Mouse (Mus musculus) urinary bladder, postnatal 4 days (tissue): ENCODE measurements around the gene Rnasel.

Experiments used
- DNase-seq, 2 experiments: peaks; one replicate each; pipeline ENCODE4 v3.0.0; 2021 to 2022; ENCODE audit warnings: low spot score in 2 of 2

Gene Rnasel

GRCm38 (mm10) chr1:153749211-153749801 lies at the start of gene Rnasel:
TSS of gene Rnasel (plus strand) at chr1:153749426.
- peak in 1 of 2 experiments; percentile 65 for DNase-seq

- no peak for DNase-seq
Measured at GRCm38 (mm10) chr1:153700448-153701063, 48.7 kb upstream of the Rnasel start.

DNA sequence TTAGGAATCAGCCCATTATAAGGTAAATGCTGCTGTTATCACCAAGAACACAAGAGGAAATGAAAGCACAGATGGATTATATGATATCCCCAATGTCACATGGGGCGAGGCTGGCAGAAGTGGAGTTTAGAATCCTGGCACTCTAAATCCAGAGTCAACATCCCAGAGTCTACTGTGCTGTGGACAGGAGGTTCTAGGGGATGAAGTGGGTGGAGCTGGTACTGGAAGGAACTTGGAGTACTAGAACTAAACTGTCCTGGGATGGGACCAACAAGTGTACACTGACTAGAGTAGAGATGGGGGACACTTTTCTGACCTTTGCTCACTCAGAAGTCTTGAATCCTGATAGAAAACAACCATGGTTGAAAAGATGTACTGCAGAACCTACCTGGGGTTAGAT lies 47.8 kb upstream of the Rnasel start:
- DNase-seq = no peak

- DNase-seq = no peak
Measured at GRCm38 (mm10) chr1:153702166-153702852, 46.9 kb upstream of the Rnasel start.

- DNase-seq = no peak
Measured at GRCm38 (mm10) chr1:153702853-153703410, 46.3 kb upstream of the Rnasel start.

DNA sequence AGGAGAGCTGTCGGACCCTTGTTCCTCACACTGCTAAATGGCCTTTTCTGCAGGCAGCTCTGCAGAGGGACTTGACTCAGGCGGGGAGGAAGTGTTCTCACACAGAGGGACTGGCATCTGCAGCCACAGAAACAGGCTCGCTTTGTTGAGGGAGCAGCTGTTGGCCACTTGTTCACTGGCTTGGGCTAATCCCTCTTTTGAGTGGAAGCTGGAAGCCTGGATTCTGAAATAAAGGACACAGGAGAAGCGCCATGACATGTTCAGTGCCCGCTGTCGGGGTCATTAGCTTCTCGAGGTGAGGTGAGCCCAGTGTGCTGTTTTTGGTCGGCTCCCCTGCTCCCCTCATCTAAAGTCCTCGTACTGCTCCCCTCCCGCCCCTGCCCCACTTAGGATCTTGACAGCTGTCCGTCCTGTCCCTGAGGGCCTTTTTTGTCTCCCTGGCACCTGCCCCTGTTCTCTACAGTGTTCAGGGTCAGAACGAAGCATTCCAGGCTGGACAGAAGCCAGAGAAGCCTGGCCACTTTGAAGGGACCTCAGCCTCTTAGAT lies 45.7 kb upstream of the Rnasel start:
- DNase-seq = no peak

GRCm38 (mm10) chr1:153704174-153704573 lies 45.1 kb upstream of the Rnasel start:
- no peak for DNase-seq

DNA sequence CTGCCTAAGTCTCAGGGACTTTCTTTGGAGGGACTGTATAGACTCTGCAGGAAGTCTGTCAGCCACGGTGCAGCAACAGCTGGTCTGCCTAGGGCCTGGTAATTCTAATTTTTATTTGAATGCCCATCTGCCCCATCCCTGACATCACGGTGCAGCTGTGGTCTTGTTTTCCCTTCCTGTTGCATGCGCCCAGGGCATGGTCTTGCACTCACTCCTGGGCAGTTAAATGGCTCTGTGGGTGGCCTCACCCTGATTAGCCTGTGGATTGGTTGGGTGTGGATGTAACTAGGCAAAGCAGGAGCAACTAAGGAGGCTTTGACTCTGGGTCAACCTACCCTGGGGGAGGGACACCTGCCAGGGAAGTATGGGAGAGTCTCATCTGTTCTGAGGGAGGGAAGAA lies 44.2 kb upstream of the Rnasel start:
- no peak for DNase-seq

DNA sequence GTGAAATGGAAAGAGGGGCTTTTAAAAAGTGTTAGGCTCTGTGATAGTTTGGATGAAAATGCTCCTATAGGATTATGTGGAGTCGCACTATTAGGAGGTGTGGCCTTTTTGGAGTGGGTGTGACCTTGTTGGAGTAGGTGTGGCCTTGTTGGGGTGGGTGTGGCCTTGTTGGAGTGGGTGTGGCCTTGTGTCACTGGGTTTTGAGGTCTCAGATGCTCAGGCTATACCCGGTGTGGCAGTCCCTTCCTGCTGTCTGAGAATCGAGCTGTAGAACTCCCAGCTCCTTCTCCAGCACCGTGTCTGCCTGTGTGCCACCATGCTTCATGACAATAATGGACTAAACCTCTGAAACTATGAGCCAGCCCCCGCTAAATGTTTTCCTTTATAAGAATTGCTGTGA lies 40.6 kb upstream of the Rnasel start:
- DNase-seq = no peak

DNA sequence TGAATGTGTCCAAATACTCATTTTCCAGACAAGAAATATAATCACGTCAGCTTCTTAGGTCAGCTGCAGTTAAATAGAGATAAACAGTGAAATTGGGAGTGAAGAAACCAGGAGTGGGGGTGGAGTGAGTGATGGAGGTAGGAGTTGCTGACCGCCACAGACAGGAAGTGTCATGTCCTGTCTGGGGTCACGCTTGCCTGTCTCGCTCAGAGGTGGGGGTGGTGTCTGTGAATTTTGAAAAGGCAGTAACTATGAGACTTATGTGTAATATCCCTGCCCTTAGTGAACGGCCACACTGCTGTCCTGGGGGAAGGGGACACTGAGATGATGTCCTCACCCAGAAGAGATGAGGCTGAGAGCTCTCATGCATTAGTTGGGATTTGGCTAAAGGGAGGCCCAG lies 39.8 kb upstream of the Rnasel start:
- DNase-seq = no peak

DNA sequence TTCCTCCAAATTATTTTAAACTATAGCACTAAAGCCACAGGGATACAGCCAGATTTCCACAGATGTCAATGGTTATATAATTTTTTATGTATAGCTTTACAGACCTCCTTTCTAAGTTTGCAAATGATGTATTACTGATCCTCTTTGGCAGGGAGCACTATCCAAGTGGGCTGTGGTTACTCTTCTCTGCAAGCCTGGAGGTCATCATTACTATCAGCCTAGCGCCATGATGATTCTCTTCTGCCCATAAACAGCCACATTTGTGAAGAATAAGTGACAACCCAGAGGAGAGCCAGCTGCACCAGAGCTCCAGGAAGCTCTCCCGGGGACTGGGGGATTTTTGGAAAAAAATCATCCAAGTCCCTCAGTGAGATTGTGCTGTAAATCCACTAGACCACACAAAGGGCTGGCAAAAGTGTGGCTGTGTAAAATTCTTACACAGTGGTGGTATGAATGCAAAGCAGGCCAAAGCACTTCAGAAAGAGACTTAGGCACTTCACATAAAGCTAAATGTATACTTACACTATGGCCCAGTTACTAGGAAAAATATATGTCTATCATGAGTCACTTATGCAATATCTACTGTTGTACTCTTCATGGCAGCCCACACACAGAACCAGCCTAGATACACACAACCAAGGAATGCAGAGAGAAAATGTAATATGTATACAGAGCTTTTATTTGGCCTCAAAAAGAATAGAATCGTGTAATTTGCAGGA lies 37.5 kb upstream of the Rnasel start:
- DNase-seq = no peak

GRCm38 (mm10) chr1:153712633-153713032 lies 36.6 kb upstream of the Rnasel start:
- DNase-seq = no peak

- no peak for DNase-seq
Measured at GRCm38 (mm10) chr1:153717990-153718389, 31.2 kb upstream of the Rnasel start.

DNA sequence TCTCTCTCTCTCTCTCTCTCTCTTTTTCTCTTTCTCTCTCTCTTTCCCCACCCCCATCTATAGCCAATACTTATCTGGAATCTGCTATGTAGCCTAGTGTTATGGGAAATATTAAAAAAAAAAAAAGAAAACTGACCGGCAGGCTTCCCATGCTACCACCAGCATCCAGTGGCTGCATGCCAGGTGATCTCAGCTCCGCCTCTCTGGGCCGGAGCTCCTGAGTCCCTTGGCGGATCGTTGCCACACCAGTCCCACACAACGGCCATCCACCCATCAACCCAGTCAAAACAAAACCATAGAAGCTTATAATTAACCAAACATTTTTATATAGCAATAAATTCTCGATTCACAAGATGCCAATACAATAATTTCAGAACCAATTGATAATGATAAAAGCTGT lies 28.3 kb upstream of the Rnasel start:
- DNase-seq = no peak

DNA sequence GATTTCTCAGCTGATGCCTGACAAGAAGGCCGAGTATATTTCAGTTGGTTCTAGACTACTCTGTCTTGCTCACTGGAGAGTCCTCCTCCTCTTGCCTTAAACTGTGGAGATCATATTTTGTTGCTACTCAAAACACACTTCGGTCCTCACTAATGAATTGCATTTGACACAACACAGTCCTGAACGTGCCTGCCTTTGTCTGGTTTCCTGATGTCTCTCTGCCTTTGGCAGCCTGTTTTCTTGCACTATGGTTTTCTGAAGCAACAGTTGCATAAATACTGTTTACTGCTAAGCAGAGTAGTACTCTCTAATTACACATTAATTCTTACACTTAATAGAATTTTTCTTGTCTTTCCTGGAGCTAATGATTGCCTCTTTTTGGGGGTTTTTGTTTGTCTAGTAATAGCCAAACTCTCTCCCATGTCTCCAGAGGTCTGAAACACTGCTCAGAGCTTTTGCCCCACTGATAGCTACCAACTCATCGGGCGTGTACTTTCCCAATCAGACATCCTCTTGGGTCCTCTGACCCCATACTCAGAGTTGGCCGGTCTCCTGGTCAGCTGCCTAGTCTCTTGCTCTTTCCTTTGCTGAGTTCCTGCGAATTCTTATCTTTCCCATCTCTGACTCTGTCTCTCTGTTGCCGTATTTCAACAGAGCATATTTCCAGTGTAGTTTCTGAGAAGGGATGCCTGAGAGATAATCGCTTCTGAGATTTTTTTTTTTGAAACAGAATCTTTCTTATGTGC lies 27.5 kb upstream of the Rnasel start:
- no peak for DNase-seq

GRCm38 (mm10) chr1:153723426-153723825 lies 25.8 kb upstream of the Rnasel start:
- DNase-seq = no peak

DNA sequence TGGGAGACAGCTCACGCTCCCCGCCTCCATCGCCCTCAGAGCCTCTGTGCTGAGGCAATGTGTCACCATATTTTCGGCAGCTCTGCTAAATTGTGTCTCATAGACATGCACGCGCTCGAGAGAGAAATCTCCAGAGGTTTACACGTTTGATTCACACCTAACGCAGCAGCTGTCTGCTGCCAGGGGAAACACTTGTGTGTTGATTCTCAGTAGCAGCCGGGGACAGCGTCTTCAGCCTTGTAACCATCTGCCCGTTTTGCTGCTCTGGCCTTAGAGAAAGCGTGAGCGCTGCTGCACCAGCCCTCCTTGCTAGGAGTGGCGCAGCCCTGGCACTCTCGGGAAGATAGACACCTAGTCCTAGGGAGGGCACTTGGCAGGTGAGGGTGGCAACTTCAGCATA lies 22.6 kb upstream of the Rnasel start:
- no peak for DNase-seq

DNA sequence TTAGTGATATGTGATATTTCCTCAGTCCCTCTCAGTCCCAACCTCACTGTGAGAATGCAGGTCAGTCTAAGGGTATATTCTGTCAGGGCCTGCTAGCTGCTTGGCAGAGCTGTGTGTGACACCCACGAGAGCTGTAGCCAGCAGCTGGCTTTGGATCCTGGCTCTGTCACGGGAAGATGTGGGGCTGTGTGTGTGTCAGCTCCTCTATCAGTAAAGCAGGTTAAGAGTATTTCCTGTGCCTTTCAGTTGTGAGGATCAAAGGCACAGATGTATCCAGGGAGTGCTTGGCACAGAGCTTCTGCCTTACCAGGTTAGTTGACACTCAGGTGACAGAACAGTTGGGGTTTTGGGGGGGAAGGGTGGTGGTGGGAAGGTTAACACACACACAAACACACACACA lies 19.4 kb upstream of the Rnasel start:
- no peak for DNase-seq

GRCm38 (mm10) chr1:153730671-153731070 lies 18.6 kb upstream of the Rnasel start:
- no peak for DNase-seq

DNA sequence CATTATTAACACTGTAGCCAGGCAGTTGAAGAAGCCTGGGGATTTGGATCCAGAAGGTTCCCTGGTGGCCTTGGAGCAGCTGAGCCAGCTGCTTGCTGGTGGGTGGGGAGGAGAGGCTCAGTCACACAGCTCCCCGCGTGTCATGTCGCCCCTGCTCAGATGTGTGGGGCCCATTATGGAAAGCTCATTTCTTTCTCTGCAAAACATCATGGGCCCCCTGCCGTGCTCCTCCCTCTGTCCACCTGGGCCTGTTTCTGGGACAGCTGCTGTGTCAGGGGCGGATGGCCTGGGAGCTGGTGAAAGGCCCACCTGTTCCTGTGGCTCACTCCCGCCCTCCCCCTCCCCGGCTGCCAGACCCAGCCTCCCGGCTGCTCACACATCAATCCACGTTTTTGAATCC lies 16.0 kb upstream of the Rnasel start:
- DNase-seq = no peak

DNA sequence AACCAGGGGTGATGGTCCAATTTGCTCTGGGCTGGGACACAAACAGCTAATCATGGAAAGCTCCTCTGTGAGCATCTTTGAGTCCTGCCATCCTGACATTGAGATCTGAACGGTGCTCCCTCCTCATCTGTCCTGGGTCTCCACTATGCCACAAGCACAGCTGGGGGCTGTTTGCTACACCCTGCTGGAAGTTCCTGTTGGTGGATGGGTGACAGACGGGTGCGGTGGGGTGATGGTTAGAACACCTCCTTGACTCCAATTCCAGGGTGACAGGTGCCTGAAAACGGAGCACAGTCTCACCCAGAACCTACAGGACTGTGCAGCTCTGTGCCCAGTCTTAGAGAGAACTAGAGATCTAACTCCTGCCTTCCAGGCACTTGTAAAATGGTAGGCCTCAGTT lies 14.4 kb upstream of the Rnasel start:
- DNase-seq = no peak
